In genomic region chr10:121315321-121316283, GRCm38 (mm10) we compare ENCODE assay signal across 8 mouse cellular contexts. TPM values are rescaled to one million over a fixed set of nuclear protein-coding genes. Genes with fewer than 3 reads are reported as not detected.
DNase-seq lines count a peak whose midpoint lies in the region; ATAC-seq and TF ChIP-seq lines count a peak whose summit lies in the region.

No protein-coding gene starts in this region.

- H3K36me3 ChIP-seq in lung, postnatal 0 days (ENCODE audit: insufficient read depth, low read length): no peaks in the 10 kb centered on the region
- H3K36me3 ChIP-seq in stomach, embryonic 14.5 days (ENCODE audit: control insufficient read depth, insufficient read depth, low read length): no peaks in the 10 kb centered on the region

- H3K27me3 ChIP-seq in lung, postnatal 0 days (replicated peaks; ENCODE audit: insufficient read depth, low read length): 0 out of 2 replicates have a peak, but pooled peaks cover 3% of the 10 kb centered on the region
- peaks cover 2% of the 10 kb centered on the region; the same call in 1 of the 2 replicates for H3K27me3 ChIP-seq in stomach, embryonic 14.5 days (ENCODE audit: control insufficient read depth, insufficient read depth, low read length)

- H3K9ac ChIP-seq in lung, postnatal 0 days (replicated peaks; ENCODE audit: low read depth): no peak overlapping the region
- no peak overlapping the region for H3K9ac ChIP-seq in stomach, embryonic 14.5 days (replicated peaks; ENCODE audit: low read depth, low read length)

- ATAC-seq in lung, postnatal 0 days: no peak
- no peak for ATAC-seq in stomach, embryonic 14.5 days (ENCODE audit: insufficient number of reproducible peaks, insufficient read depth, low FRiP score, low read depth)

- H3K9me3 ChIP-seq in lung, postnatal 0 days (ENCODE audit: low read length): no peaks in the 10 kb centered on the region
- H3K9me3 ChIP-seq in stomach, embryonic 14.5 days (ENCODE audit: control insufficient read depth, low read depth, low read length): no peaks in the 10 kb centered on the region

- peak overlapping the region; percentile 8; the same call in 1 of the 2 replicates for H3K27ac ChIP-seq in lung, postnatal 0 days (ENCODE audit: low read length)
- H3K27ac ChIP-seq in stomach, embryonic 14.5 days (ENCODE audit: low read length): no peak overlapping the region

- 41% methylated on average over 27 of the region's 27 CpGs for WGBS in lung, postnatal 0 days
- WGBS in stomach, embryonic 14.5 days: 32% methylated on average over 27 of the region's 27 CpGs

- TF ChIP-seq EP300 in lung, postnatal 0 days (IDR thresholded peaks at IDR 0.05): no peak

- no peak for DNase-seq in lung, postnatal 0 days (ENCODE audit: low spot score)
- no peak for DNase-seq in lung, postnatal 36 days
- DNase-seq in heart, adult 8-10 months (ENCODE audit: low spot score): peak; percentile 42
- peak; percentile 23 to 51 for DNase-seq in kidney, postnatal 4 days
- no peak for DNase-seq in layer of hippocampus, postnatal 14 days (ENCODE audit: low spot score in 2 of 2)
- DNase-seq in cerebellum, postnatal 4 days (ENCODE audit: low spot score in 2 of 2): no peak
- no peak for DNase-seq in adrenal gland, adult 18-20 months (ENCODE audit: low spot score in 2 of 2)

- H3K4me2 ChIP-seq in lung, postnatal 0 days (replicated peaks; ENCODE audit: low read depth, low read length): 0 out of 2 replicates have a peak overlapping the region, but pooled peaks have one; percentile 20
- peak overlapping the region; percentile 8 for H3K4me2 ChIP-seq in stomach, embryonic 14.5 days (replicated peaks; ENCODE audit: low read depth, low read length)

- H3K4me3 ChIP-seq in lung, postnatal 0 days (ENCODE audit: low read depth, low read length): no peak overlapping the region
- H3K4me3 ChIP-seq in stomach, embryonic 14.5 days (ENCODE audit: low read depth, low read length): no peak overlapping the region

- TF ChIP-seq CTCF in lung, postnatal 0 days (IDR thresholded peaks at IDR 0.05): no peak

- H3K4me1 ChIP-seq in lung, postnatal 0 days (ENCODE audit: insufficient read depth, low read depth, low read length): no peaks in the 10 kb centered on the region; the same call in 1 of the 2 replicates
- 0 out of 2 replicates have a peak, but pooled peaks cover 3% of the 10 kb centered on the region for H3K4me1 ChIP-seq in stomach, embryonic 14.5 days (ENCODE audit: control insufficient read depth, insufficient read depth, low read length)

RNA-seq across cellular contexts. Expression of gene Tbc1d30, which starts 35.5 kb away (rescaled TPM):
- polyA plus RNA-seq in lung, postnatal 0 days (2015; fragmentation: Nextera tagmentation; extraction: Ambion mirVana): 4.2 and 4.4 TPM in 2 replicates
- total RNA-seq in heart, adult 8-10 months (2022): 1 to 10 TPM; 1.6 to 3.4 (median 1.9) TPM
- 6.1 and 10.5 TPM in 2 replicates for polyA plus RNA-seq in stomach, embryonic 14.5 days (2014; fragmentation: Nextera tagmentation; extraction: Ambion mirVana)
- total RNA-seq in layer of hippocampus, postnatal 14 days (2021): 10 to 100 TPM; 34.9 to 36.9 TPM
- 1 to 10 TPM; 2.6 to 8.3 TPM for total RNA-seq in adrenal gland, adult 18-20 months (2021)

RNA-seq across cellular contexts. Expression of gene Gns, which starts 49.3 kb away (rescaled TPM):
- polyA plus RNA-seq in lung, postnatal 0 days (2015; fragmentation: Nextera tagmentation; extraction: Ambion mirVana): 40.8 and 41.4 TPM in 2 replicates
- total RNA-seq in heart, adult 8-10 months (2022): 10 to 100 TPM; 87.6 to 95.8 (median 92.4) TPM
- 52.7 and 53.7 TPM in 2 replicates for polyA plus RNA-seq in stomach, embryonic 14.5 days (2014; fragmentation: Nextera tagmentation; extraction: Ambion mirVana)
- total RNA-seq in layer of hippocampus, postnatal 14 days (2021): 10 to 100 TPM; 74.1 to 79.9 TPM
- total RNA-seq in adrenal gland, adult 18-20 months (2021): 100 to 1,000 TPM; 154 to 231 TPM

Comparison
In these comparisons a context has a peak if more than half of its experiments do, and no peak if none do; other contexts are left out.
1. DNase-seq: peak in heart, adult 8-10 months (single experiment) and kidney, postnatal 4 days (2 of 2); none in lung, postnatal 0 days (single experiment), lung, postnatal 36 days (single experiment), layer of hippocampus, postnatal 14 days (0 of 2), cerebellum, postnatal 4 days (0 of 2) and adrenal gland, adult 18-20 months (0 of 2).